9 mouse cellular contexts compared by ENCODE assay signal in the genomic region with DNA sequence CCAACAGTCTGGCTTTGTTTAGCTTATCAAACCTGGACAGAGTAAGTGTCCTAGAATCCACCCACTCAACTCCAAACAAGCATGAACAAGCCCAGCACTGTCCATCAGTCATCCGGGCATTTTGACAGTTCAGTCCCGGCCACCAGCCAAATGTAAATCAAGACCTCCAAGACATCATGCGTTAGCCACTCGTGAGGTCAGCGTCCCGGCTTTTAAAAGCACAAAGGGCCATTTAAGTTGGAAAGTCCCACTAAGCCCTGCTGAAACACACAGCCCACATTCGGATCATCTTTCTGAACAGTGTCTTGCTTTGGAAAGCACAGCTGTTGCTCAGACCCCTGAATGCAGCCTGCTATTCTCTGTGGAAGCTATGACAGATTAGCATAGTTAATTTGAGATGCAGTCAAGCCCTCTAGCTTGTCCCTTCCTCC. TPM values are rescaled to one million over a fixed set of nuclear protein-coding genes. Genes with fewer than 3 reads are reported as not detected.
DNase-seq lines count a peak whose midpoint lies in the region; ATAC-seq lines count a peak whose summit lies in the region.
"Had no signal": no experiment of that assay in that cellular context is flagged by ENCODE, and none has a peak within 500 bp of the region (broad histone marks: within the 10 kb centered on the region; RNA-seq: fewer than 3 reads in every experiment).

No protein-coding gene starts in this region.

- peak; percentile 60; the same call in 1 of the 2 replicates for ATAC-seq in stomach, embryonic 14.5 days (ENCODE audit: insufficient number of reproducible peaks, insufficient read depth, low FRiP score, low read depth)

- H3K9ac ChIP-seq in stomach, embryonic 14.5 days (replicated peaks; ENCODE audit: low read depth, low read length), result no peak overlapping the region

- no peaks in the 10 kb centered on the region for H3K36me3 ChIP-seq in stomach, embryonic 14.5 days (ENCODE audit: control insufficient read depth, insufficient read depth, low read length)

- peak overlapping the region; percentile 52; the same call in 1 of the 2 replicates for H3K27ac ChIP-seq in stomach, embryonic 14.5 days (ENCODE audit: low read length)

- DNase-seq in kidney, postnatal 14 days, result peak; percentile 37
- no peak for DNase-seq in kidney, adult 8-10 months
- DNase-seq in fibroblast of lung, adult 2 months (ENCODE audit: low read depth), result peak; percentile 58
- peak; percentile 13 to 51 for DNase-seq in heart, postnatal 14 days
- DNase-seq in layer of hippocampus, adult 9-10 months (ENCODE audit: low spot score), result no peak
- no peak for DNase-seq in right cerebral cortex, postnatal 36 days (ENCODE audit: low spot score in 2 of 2)

- H3K9me3 ChIP-seq in stomach, embryonic 14.5 days (ENCODE audit: control insufficient read depth, low read depth, low read length), result no peaks in the 10 kb centered on the region

- H3K27me3 ChIP-seq in stomach, embryonic 14.5 days (ENCODE audit: control insufficient read depth, insufficient read depth, low read length), result no peaks in the 10 kb centered on the region

- no peak overlapping the region for H3K4me2 ChIP-seq in stomach, embryonic 14.5 days (replicated peaks; ENCODE audit: low read depth, low read length)

- peaks cover 5% of the 10 kb centered on the region; the same call in 1 of the 2 replicates for H3K4me1 ChIP-seq in stomach, embryonic 14.5 days (ENCODE audit: control insufficient read depth, insufficient read depth, low read length)

- intact Hi-C loops in heart, postnatal 14 days (cut with DNase I), result no loop called here

- 10% methylated on average over 7 of the region's 7 CpGs for WGBS in stomach, embryonic 14.5 days

- no peak overlapping the region for H3K4me3 ChIP-seq in stomach, embryonic 14.5 days (ENCODE audit: low read depth, low read length)

RNA-seq across cellular contexts. Expression of a gene that starts 26.1 kb away (rescaled TPM):
- 1 to 10 TPM; 2.3 to 3.1 TPM for total RNA-seq in heart, postnatal 14 days (2021)
- polyA plus RNA-seq in stomach, embryonic 14.5 days (2014; fragmentation: Nextera tagmentation; extraction: Ambion mirVana), result 3.5 and 5.6 TPM in 2 replicates

RNA-seq across cellular contexts. Expression of a gene that starts 29.8 kb away (rescaled TPM):
- 10 to 100 TPM; 56.8 to 77.7 TPM for total RNA-seq in heart, postnatal 14 days (2021)
- polyA plus RNA-seq in stomach, embryonic 14.5 days (2014; fragmentation: Nextera tagmentation; extraction: Ambion mirVana), result 23.6 and 26.8 TPM in 2 replicates

RNA-seq across cellular contexts. Expression of a gene that starts 45.9 kb away (rescaled TPM):
- total RNA-seq in heart, postnatal 14 days (2021), result under 1 TPM; 0.14 to 0.24 TPM
- 0.23 TPM in 1 of 2 replicates, not detected in the other for polyA plus RNA-seq in stomach, embryonic 14.5 days (2014; fragmentation: Nextera tagmentation; extraction: Ambion mirVana)
- total RNA-seq: common myeloid progenitor, adult 5-6 weeks had no signal
- polyA plus RNA-seq: liver, embryonic 16.5 days had no signal

Comparison
In these comparisons a context has a peak if more than half of its experiments do, and no peak if none do; other contexts are left out.
1. DNase-seq: peak in kidney, postnatal 14 days (single experiment), fibroblast of lung, adult 2 months (single experiment) and heart, postnatal 14 days (2 of 2); none in kidney, adult 8-10 months (0 of 2), layer of hippocampus, adult 9-10 months (single experiment) and right cerebral cortex, postnatal 36 days (0 of 2).